Mouse (Mus musculus): ENCODE data around the gene Atp6v1c2.

GRCm38 (mm10) chr12:17305445-17305844, 23.7 kb downstream of the Atp6v1c2 start:
- TF ChIP-seq FLI1 (IDR thresholded peaks at IDR 0.05; ENCODE audit: low read length): no peak
- no peak for TF ChIP-seq GATA1 (IDR thresholded peaks at IDR 0.05; ENCODE audit: borderline replicate concordance, low read length)
